Mouse (Mus musculus): ENCODE measurements at regions not wholly inside any gene's neighbourhood (a gene's known extent, or its start where the extent isn't known, plus 50 kb on each side); places are given as distances from the start of the nearest gene placed in this dataset.
"Not testable (repeated sequence)": the region's sequence is repeated elsewhere in the genome, so short reads cannot be mapped to it uniquely, and the experiment has no call there.

GRCm38 (mm10) chr4:124396566-124397283 lies 213.9 kb downstream of the 3100002H09Rik start:
- in situ Hi-C loops (cut with MboI, MseI), result loop anchor here in 1 of 2 experiments (10.0 kb wide), 1 partner anchor 418 kb away; no protein-coding TSS in a partner anchor

GRCm38 (mm10) chr4:124395966-124396395 lies 214.6 kb downstream of the 3100002H09Rik start:
- in situ Hi-C loops (cut with MboI, MseI), result loop anchor here in 1 of 2 experiments (10.0 kb wide), 1 partner anchor 419 kb away; no protein-coding TSS in a partner anchor

- in situ Hi-C loops (cut with MboI, MseI), result loop anchor here in 1 of 2 experiments (10.0 kb wide), 1 partner anchor 419 kb away; no protein-coding TSS in a partner anchor
Measured at GRCm38 (mm10) chr4:124395069-124395965, 215.3 kb downstream of the 3100002H09Rik start.

- in situ Hi-C loops (cut with MboI, MseI), result loop anchor here in 1 of 2 experiments (10.0 kb wide), 1 partner anchor 421 kb away; no protein-coding TSS in a partner anchor
Measured at GRCm38 (mm10) chr4:124393595-124393994, 217.0 kb downstream of the 3100002H09Rik start.

GRCm38 (mm10) chr4:124389067-124389466 lies 221.5 kb downstream of the 3100002H09Rik start:
- in situ Hi-C loops (cut with MboI, MseI), result no loop called here

GRCm38 (mm10) chr4:124385106-124386055 lies 225.2 kb downstream of the 3100002H09Rik start:
- in situ Hi-C loops (cut with MboI, MseI), result no loop called here

GRCm38 (mm10) chr4:124376504-124376903 lies 234.1 kb downstream of the 3100002H09Rik start:
- in situ Hi-C loops (cut with MboI, MseI), result no loop called here

- in situ Hi-C loops (cut with MboI, MseI), result no loop called here
Measured at GRCm38 (mm10) chr4:124375581-124375980, 235.0 kb downstream of the 3100002H09Rik start.

GRCm38 (mm10) chr4:124368831-124369230 lies 241.8 kb downstream of the 3100002H09Rik start:
- in situ Hi-C loops (cut with MboI, MseI), result no loop called here

- in situ Hi-C loops (cut with MboI, MseI), result no loop called here
Measured at GRCm38 (mm10) chr4:124368085-124368484, 242.5 kb downstream of the 3100002H09Rik start.

- in situ Hi-C loops (cut with MboI, MseI), result no loop called here
Measured at GRCm38 (mm10) chr4:124360578-124360908, 250.1 kb downstream of the 3100002H09Rik start.

- in situ Hi-C loops (cut with MboI, MseI), result no loop called here
Measured at GRCm38 (mm10) chr4:124359707-124360577, 250.7 kb downstream of the 3100002H09Rik start.

GRCm38 (mm10) chr4:124358456-124358855 lies 252.1 kb downstream of the 3100002H09Rik start:
- in situ Hi-C loops (cut with MboI, MseI), result not testable (repeated sequence)

GRCm38 (mm10) chr4:124350361-124350760 lies 260.2 kb downstream of the 3100002H09Rik start:
- in situ Hi-C loops (cut with MboI, MseI), result no loop called here

GRCm38 (mm10) chr4:124349610-124350295 lies 260.9 kb downstream of the 3100002H09Rik start:
- in situ Hi-C loops (cut with MboI, MseI), result no loop called here

GRCm38 (mm10) chr4:124349055-124349454 lies 261.5 kb downstream of the 3100002H09Rik start:
- in situ Hi-C loops (cut with MboI, MseI), result no loop called here

- in situ Hi-C loops (cut with MboI, MseI), result no loop called here
Measured at GRCm38 (mm10) chr4:124340073-124340472, 270.5 kb downstream of the 3100002H09Rik start.

GRCm38 (mm10) chr4:124335726-124336125 lies 274.9 kb downstream of the 3100002H09Rik start:
- in situ Hi-C loops (cut with MboI, MseI), result no loop called here

GRCm38 (mm10) chr4:124332974-124333373 lies 277.6 kb downstream of the 3100002H09Rik start:
- in situ Hi-C loops (cut with MboI, MseI), result no loop called here

Data from T-helper 17 cell (primary cell).